Mouse (Mus musculus): ENCODE measurements at regions not wholly inside any gene's neighbourhood (a gene's known extent, or its start where the extent isn't known, plus 50 kb on each side); places are given as distances from the start of the nearest gene placed in this dataset.

DNA sequence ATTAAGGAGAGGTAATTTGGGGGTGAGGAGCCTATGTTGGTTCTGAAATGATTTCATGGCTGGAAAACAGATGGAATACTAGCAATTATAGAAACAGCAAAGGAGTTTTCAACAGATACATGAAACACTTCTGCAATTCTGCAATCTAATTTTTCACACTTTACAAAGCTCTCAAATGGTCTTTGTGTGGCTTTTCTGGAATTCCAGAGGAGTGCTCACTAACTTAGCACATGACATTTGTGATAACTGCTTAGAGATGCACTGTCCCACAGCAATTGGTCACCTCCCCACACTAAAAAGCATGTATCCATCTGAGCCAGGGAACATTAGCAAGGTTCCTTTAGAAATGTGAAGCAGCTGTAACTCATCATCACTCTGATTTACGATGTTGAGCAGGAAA lies 560.1 kb downstream of the Cenpc1 start:
- TF ChIP-seq HCFC1 (IDR thresholded peaks at IDR 0.05; ENCODE audit: borderline replicate concordance, insufficient read depth, low read length) = no peak
- no peak for TF ChIP-seq ZNF384 (IDR thresholded peaks at IDR 0.05; ENCODE audit: low read depth, low read length)
